12 mouse cellular contexts compared by ENCODE assay signal in the genomic region with DNA sequence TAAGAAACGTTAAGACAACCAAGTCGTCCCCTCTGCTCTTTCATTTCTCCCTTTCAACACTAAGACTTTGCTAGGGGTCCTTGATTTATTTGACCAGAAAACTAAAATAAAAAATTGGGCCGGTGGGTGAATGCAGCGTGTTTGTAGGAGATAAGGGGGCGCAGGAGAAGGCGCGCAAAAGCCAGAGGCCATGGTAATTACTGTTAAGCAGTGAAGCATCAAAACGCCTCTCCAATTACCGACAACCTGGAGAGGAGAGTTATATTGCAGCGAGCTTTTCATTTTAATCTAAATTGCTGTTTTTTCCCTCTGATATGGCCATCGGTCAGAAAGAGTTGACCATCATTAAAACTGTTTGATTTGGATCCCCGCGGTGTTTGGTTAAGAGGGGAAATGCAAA.
DNase-seq lines count a peak whose midpoint lies in the region; ATAC-seq and TF ChIP-seq lines count a peak whose summit lies in the region.
"Had no signal": no experiment of that assay in that cellular context is flagged by ENCODE, and none has a peak within 500 bp of the region (broad histone marks: within the 10 kb centered on the region; RNA-seq: fewer than 3 reads in every experiment).

No protein-coding gene starts in this region.

- peak overlapping the region; percentile 29 for H3K4me2 ChIP-seq in heart, embryonic 12.5 days
- H3K4me2 ChIP-seq in lung, embryonic 15.5 days = peak overlapping the region; percentile 72
- H3K4me2 ChIP-seq in hindbrain, embryonic 13.5 days = peak overlapping the region; percentile 61
- peak overlapping the region; percentile 70 for H3K4me2 ChIP-seq in neural tube, embryonic 15.5 days

- whole genome bisulfite sequencing in heart, embryonic 12.5 days = 33% methylated on average over 13 of the region's 13 CpGs
- 40% methylated on average over 13 of the region's 13 CpGs for WGBS in heart, adult 2 months
- WGBS in lung, embryonic 15.5 days = 31% methylated on average over 13 of the region's 13 CpGs
- 18% methylated on average over 13 of the region's 13 CpGs for WGBS in hindbrain, embryonic 13.5 days
- 5% methylated on average over 13 of the region's 13 CpGs for WGBS in neural tube, embryonic 15.5 days

- ATAC-seq in heart, embryonic 12.5 days (ENCODE audit: insufficient number of reproducible peaks, low FRiP score) = no peak
- no peak for ATAC-seq in lung, embryonic 15.5 days (ENCODE audit: borderline replicate concordance, extremely low read depth, low FRiP score, low TSS enrichment)
- no peak for ATAC-seq in hindbrain, embryonic 13.5 days (ENCODE audit: low FRiP score)
- no peak for ATAC-seq in neural tube, embryonic 15.5 days (ENCODE audit: low FRiP score)

- no peak overlapping the region for H3K4me3 ChIP-seq in heart, embryonic 12.5 days
- H3K4me3 ChIP-seq in heart, adult 2 months = no peak overlapping the region
- H3K4me3 ChIP-seq in lung, embryonic 15.5 days = no peak overlapping the region
- H3K4me3 ChIP-seq in hindbrain, embryonic 13.5 days = no peak overlapping the region
- H3K4me3 ChIP-seq in neural tube, embryonic 15.5 days (replicated peaks) = no peak overlapping the region
- H3K4me3 ChIP-seq: megakaryocyte, embryonic 14.5 days had no signal

- peaks cover 7% of the 10 kb centered on the region; the same call in 1 of the 2 replicates for H3K27me3 ChIP-seq in heart, embryonic 12.5 days (replicated peaks)
- H3K27me3 ChIP-seq in heart, adult 2 months (ENCODE audit: control insufficient read depth, insufficient read depth, low read length) = no peaks in the 10 kb centered on the region
- H3K27me3 ChIP-seq in lung, embryonic 15.5 days = no peaks in the 10 kb centered on the region
- H3K27me3 ChIP-seq in hindbrain, embryonic 13.5 days = peaks cover 89% of the 10 kb centered on the region
- H3K27me3 ChIP-seq in neural tube, embryonic 15.5 days (replicated peaks) = peaks cover 26% of the 10 kb centered on the region
- H3K27me3 ChIP-seq: megakaryocyte, embryonic 14.5 days had no signal

- intact Hi-C loops in heart, adult 2 months (cut with DNase I) = no loop called here

- TF ChIP-seq EP300 in heart, adult 2 months (IDR thresholded peaks at IDR 0.05; ENCODE audit: insufficient read depth, low read depth, low read length) = no peak

- H3K9me3 ChIP-seq in heart, embryonic 12.5 days (replicated peaks) = no peaks in the 10 kb centered on the region
- H3K9me3 ChIP-seq in lung, embryonic 15.5 days = no peaks in the 10 kb centered on the region
- H3K9me3 ChIP-seq in hindbrain, embryonic 13.5 days = no peaks in the 10 kb centered on the region
- no peaks in the 10 kb centered on the region for H3K9me3 ChIP-seq in neural tube, embryonic 15.5 days (replicated peaks)
- H3K9me3 ChIP-seq: megakaryocyte, embryonic 14.5 days had no signal

- no peak overlapping the region for H3K9ac ChIP-seq in heart, embryonic 12.5 days
- H3K9ac ChIP-seq in heart, adult 2 months (ENCODE audit: low read depth, low read length) = no peak overlapping the region
- H3K9ac ChIP-seq in lung, embryonic 15.5 days = no peak overlapping the region
- H3K9ac ChIP-seq in hindbrain, embryonic 13.5 days = no peak overlapping the region
- H3K9ac ChIP-seq in neural tube, embryonic 15.5 days (replicated peaks) = no peak overlapping the region
- H3K9ac ChIP-seq: liver, embryonic 14.5 days had no signal

- no peak overlapping the region for H3K27ac ChIP-seq in heart, embryonic 12.5 days (ENCODE audit: poor library complexity, severe bottlenecking)
- no peak overlapping the region for H3K27ac ChIP-seq in heart, adult 2 months
- no peak overlapping the region; the same call in none of the 2 replicates for H3K27ac ChIP-seq in lung, embryonic 15.5 days
- no peak overlapping the region for H3K27ac ChIP-seq in hindbrain, embryonic 13.5 days
- no peak overlapping the region for H3K27ac ChIP-seq in neural tube, embryonic 15.5 days (replicated peaks)
- H3K27ac ChIP-seq: liver, embryonic 14.5 days had no signal

- no peak for TF ChIP-seq POLR2A in heart, adult 2 months (IDR thresholded peaks at IDR 0.05; ENCODE audit: insufficient read depth, low read depth, low read length)

- TF ChIP-seq CTCF in heart, adult 2 months (IDR thresholded peaks at IDR 0.05) = no peak

- peaks cover 12% of the 10 kb centered on the region for H3K4me1 ChIP-seq in heart, embryonic 12.5 days (replicated peaks)
- no peaks in the 10 kb centered on the region for H3K4me1 ChIP-seq in heart, adult 2 months (ENCODE audit: control insufficient read depth, insufficient read depth, low read length)
- H3K4me1 ChIP-seq in lung, embryonic 15.5 days = peaks cover 18% of the 10 kb centered on the region
- H3K4me1 ChIP-seq in hindbrain, embryonic 13.5 days (replicated peaks) = peaks cover 21% of the 10 kb centered on the region
- peaks cover 23% of the 10 kb centered on the region for H3K4me1 ChIP-seq in neural tube, embryonic 15.5 days
- H3K4me1 ChIP-seq: megakaryocyte, embryonic 14.5 days had no signal

- no peak for DNase-seq in heart, adult 2 months
- DNase-seq in lung, adult 18-20 months = no peak
- DNase-seq in thymus, postnatal 10 days (ENCODE audit: low spot score in 2 of 2) = no peak
- no peak for DNase-seq in thymus, adult 18-20 months
- DNase-seq: layer of hippocampus, adult 9-11 months had no signal

- no peaks in the 10 kb centered on the region for H3K36me3 ChIP-seq in heart, embryonic 12.5 days
- no peaks in the 10 kb centered on the region for H3K36me3 ChIP-seq in heart, adult 2 months (ENCODE audit: control insufficient read depth, insufficient read depth, low read length)
- H3K36me3 ChIP-seq in lung, embryonic 15.5 days = no peaks in the 10 kb centered on the region
- no peaks in the 10 kb centered on the region for H3K36me3 ChIP-seq in hindbrain, embryonic 13.5 days
- H3K36me3 ChIP-seq in neural tube, embryonic 15.5 days = no peaks in the 10 kb centered on the region
- H3K36me3 ChIP-seq: G1E had no signal

- no peaks in the 10 kb centered on the region for H3K79me2 ChIP-seq in heart, adult 2 months (replicated peaks; ENCODE audit: control insufficient read depth, insufficient read depth, low read length)
